Mouse (Mus musculus) midbrain, embryonic 15.5 days (tissue): Measurements from ENCODE around the gene Dda1. TPM values are rescaled to one million over a fixed set of nuclear protein-coding genes. Genes with fewer than 3 reads are reported as not detected.

Source experiments
- ATAC-seq: fragments of 200-750 bp; cut with Nextera tagmentation; replicated peaks from 2 replicates; pipeline ENCODE4 v1.8.0; 2017; ENCODE audit warnings: moderate TSS enrichment
- H3K27ac ChIP-seq: fragments of 300-500 bp; sonication (generic); 2 replicates; pipeline ENCODE4 v1.5.1; 2015; ENCODE audit warnings: mild to moderate bottlenecking, inconsistent platforms
- H3K27me3 ChIP-seq: fragments of 300-500 bp; sonication (generic); replicated peaks from 2 replicates; pipeline ENCODE4 v1.6.1; 2015; ENCODE audit warnings: inconsistent platforms
- H3K36me3 ChIP-seq: fragments of 300-500 bp; sonication (generic); replicated peaks from 2 replicates; pipeline ENCODE4 v1.6.1; 2015; ENCODE audit warnings: inconsistent platforms
- H3K4me1 ChIP-seq: fragments of 300-500 bp; sonication (generic); 2 replicates; pipeline ENCODE4 v1.6.1; 2015; ENCODE audit warnings: inconsistent platforms
- H3K4me2 ChIP-seq: fragments of 300-500 bp; sonication (generic); 2 replicates; pipeline ENCODE4 v1.6.1; 2015; ENCODE audit warnings: inconsistent platforms, mild to moderate bottlenecking, moderate library complexity
- H3K4me3 ChIP-seq: fragments of 300-500 bp; sonication (generic); 2 replicates; pipeline ENCODE4 v1.5.1; 2015; ENCODE audit warnings: mild to moderate bottlenecking, inconsistent platforms
- H3K9ac ChIP-seq: fragments of 300-500 bp; sonication (generic); 2 replicates; pipeline ENCODE4 v1.6.1; 2015; ENCODE audit warnings: mild to moderate bottlenecking, inconsistent platforms
- H3K9me3 ChIP-seq: fragments of 300-500 bp; sonication (generic); 2 replicates; pipeline ENCODE4 v1.6.1; 2016; ENCODE audit warnings: inconsistent platforms
- WGBS: fragments of 180-500 bp; shearing (Covaris S2); methylation state at CpG from one replicate; pipeline ENCODE4 v1.1.7; 2015; ENCODE audit warnings: mixed read lengths; 5-methylcytosine and 5-hydroxymethylcytosine counted together
- polyA plus RNA-seq: library from polyadenylated mRNA; unstranded; fragments of >200 nt; fragmentation: Nextera tagmentation; extraction: Ambion mirVana; gene quantifications from 2 replicates; pipeline ENCODE4 v1.2.1, GENCODE M21; 2015

The Dda1 gene
- polyA plus RNA-seq, 1 experiment from 2014 or later: 240 TPM

DNA sequence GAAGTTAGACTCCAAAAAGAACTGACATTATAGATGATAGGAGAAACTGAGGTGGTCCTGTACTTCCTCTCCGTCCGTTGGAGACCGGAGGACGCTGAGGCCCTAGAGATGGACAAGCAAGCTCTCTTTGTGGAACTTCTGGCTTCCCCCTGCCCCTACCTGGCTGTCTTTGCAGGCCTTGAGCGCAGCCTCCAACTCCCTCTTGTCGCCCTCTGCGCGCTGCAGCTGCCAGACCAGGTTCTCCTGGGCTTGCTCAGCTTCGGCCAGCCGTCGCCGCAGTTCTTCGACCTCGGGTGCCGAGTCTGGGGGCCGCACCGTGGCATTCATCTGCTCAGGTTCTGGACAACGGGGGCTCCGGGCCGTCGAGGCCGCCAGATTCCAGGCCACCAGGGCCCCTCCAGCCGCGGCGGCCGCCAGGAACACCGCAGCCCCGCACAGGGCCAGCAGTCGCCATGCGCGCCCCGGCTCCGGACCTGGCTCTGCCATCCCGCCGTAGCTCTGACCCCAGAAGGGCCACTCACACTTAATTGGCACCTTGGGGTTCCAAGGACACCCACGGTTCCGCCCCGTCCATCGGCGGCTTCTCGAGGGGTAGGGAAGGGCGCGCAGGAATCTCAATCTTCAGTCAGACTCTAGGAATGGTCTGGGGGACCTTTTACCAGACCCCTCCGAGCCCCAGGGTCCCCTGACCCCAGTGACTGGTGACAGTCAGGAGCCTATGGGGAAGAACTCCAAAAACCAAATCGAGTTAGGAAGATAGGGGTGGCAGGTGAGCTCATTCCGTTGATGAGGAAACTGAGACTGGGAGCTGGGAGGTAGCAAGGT, 56.4 kb downstream of the Dda1 start, which contains the start of gene Ccdc194:
Ccdc194 (minus strand) TSS at position 486 of the 825 bp plus-strand sequence.
- Histone ChIP-seq H3K9me3 (no peaks in the 10 kb centered on the region), H3K27ac (no peak within 1 kb of the TSS), H3K4me2 (peak within 1 kb of the TSS; percentile 13; the same call in 1 of the 2 replicates), H3K36me3 (no peaks in the 10 kb centered on the region), H3K4me1 (peaks cover 8% of the 10 kb centered on the region; the same call in 1 of the 2 replicates), H3K9ac (no peak within 1 kb of the TSS), H3K27me3 (peaks cover 36% of the 10 kb centered on the region), H3K4me3 (0 out of 2 replicates have a peak within 1 kb of the TSS, but pooled peaks have one; percentile 6)
- no peak for ATAC-seq
- 7% methylated on average over 46 of the region's 46 CpGs for WGBS

Other genes starting within 250 kb of the Dda1 start
- gene Myo9b, start 196.5 kb upstream of the Dda1 start, polyA plus RNA-seq: 18.7 and 20.2 TPM in 2 replicates
- 64.2 and 65.3 TPM in 2 replicates for gene Haus8, start 196.3 kb upstream of the Dda1 start, polyA plus RNA-seq
- 117 and 119 TPM in 2 replicates for gene Use1, start 102.4 kb upstream of the Dda1 start, polyA plus RNA-seq
- gene Ocel1, start 97.9 kb upstream of the Dda1 start, polyA plus RNA-seq: 6.5 and 6.8 TPM in 2 replicates
- gene Nr2f6, start 87.2 kb upstream of the Dda1 start, polyA plus RNA-seq: 25.0 and 28.7 TPM in 2 replicates
- gene Ushbp1, start 73.4 kb upstream of the Dda1 start, polyA plus RNA-seq: 7.4 and 7.7 TPM in 2 replicates
- gene Babam1, start 72.3 kb upstream of the Dda1 start, polyA plus RNA-seq: 101 and 102 TPM in 2 replicates
- gene Ankle1, start 63.2 kb upstream of the Dda1 start, polyA plus RNA-seq: 6.5 and 6.7 TPM in 2 replicates
- gene Abhd8, start 5.5 kb upstream of the Dda1 start, polyA plus RNA-seq: 188 and 206 TPM in 2 replicates
- gene Mrpl34, start 4.2 kb upstream of the Dda1 start, polyA plus RNA-seq: 173 and 174 TPM in 2 replicates
- gene Ano8, start 16.8 kb downstream of the Dda1 start, polyA plus RNA-seq: 9.6 and 10.9 TPM in 2 replicates
- 12.0 and 13.9 TPM in 2 replicates for gene Gtpbp3, start 18.9 kb downstream of the Dda1 start, polyA plus RNA-seq
- gene Plvap, start 42.6 kb downstream of the Dda1 start, polyA plus RNA-seq: 5.2 and 5.6 TPM in 2 replicates
- 0.09 and 0.15 TPM in 2 replicates for gene Ccdc194, start 56.5 kb downstream of the Dda1 start, polyA plus RNA-seq
- 11.5 and 18.0 TPM in 2 replicates for gene Bst2, start 68.3 kb downstream of the Dda1 start, polyA plus RNA-seq
- gene Mvb12a, start 73.7 kb downstream of the Dda1 start, polyA plus RNA-seq: 61.6 and 62.2 TPM in 2 replicates
- 0.13 TPM in 1 of 2 replicates, not detected in the other for gene Tmem221, start 89.7 kb downstream of the Dda1 start, polyA plus RNA-seq
- 0.08 TPM in 1 of 2 replicates, not detected in the other for gene Nxnl1, start 97.4 kb downstream of the Dda1 start, polyA plus RNA-seq
- gene Slc27a1, start 99.7 kb downstream of the Dda1 start, polyA plus RNA-seq: 66.9 and 67.4 TPM in 2 replicates
- 217 and 221 TPM in 2 replicates for gene Pgls, start 123.0 kb downstream of the Dda1 start, polyA plus RNA-seq
- gene Fam129c, start 128.4 kb downstream of the Dda1 start, polyA plus RNA-seq: 9.3 and 9.4 TPM in 2 replicates
- gene Colgalt1, start 141.8 kb downstream of the Dda1 start, polyA plus RNA-seq: 70.5 and 74.5 TPM in 2 replicates
- 26.9 and 27.4 TPM in 2 replicates for gene Unc13a, start 202.6 kb downstream of the Dda1 start, polyA plus RNA-seq
- gene Jak3, start 207.1 kb downstream of the Dda1 start, polyA plus RNA-seq: 5.2 and 5.8 TPM in 2 replicates
- gene Insl3, start 220.0 kb downstream of the Dda1 start, polyA plus RNA-seq: 0.37 and 1.5 TPM in 2 replicates
- 0.27 and 0.36 TPM in 2 replicates for gene B3gnt3, start 232.6 kb downstream of the Dda1 start, polyA plus RNA-seq